Mouse (Mus musculus): ENCODE data around the gene Psma1.

DNA sequence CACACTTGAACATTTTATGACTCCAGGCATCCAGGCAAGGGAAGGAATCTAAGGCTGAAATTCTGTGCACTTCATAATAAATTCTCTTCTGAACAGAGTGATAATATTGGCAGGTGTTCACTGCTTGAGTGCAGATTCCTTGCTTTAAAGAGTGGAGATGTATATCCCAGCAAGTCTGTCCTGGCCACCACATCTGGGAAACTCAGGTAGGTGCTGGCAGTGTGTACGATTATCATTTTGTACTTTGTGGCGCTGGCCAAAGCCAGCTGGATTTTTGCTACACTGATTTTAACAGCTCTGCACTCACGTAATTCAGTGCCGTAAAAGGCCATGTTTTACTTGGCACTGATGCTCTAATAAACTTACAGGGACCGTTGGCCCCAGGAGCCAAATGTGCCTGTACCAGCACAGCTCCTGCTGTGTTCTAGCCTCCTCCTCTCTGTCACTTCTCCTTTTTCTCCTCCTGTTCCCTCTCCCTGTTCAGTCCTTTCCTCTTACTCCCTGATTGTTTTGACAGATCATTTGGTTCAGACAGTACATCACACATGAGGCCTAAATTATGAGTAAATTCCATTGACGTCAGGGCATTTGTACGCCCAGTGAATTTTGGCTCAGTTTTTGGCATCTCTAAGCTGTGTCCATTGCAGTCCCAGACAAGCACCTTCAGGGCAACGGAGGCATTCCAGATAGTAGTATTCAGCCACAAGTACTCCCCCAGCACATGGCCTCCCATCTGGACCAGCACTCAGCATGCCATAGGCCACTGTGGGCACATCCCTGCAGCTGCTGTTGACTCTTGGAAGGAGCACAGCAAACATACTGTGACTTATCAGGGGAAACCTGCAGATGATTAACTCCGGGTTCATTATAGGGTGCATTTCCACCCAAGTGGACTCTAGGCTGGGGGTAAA, 46.9 kb upstream of the Psma1 start:
- TF ChIP-seq CTCF (IDR thresholded peaks at IDR 0.05; ENCODE audit: borderline replicate concordance, extremely low read depth, insufficient read depth, insufficient read length), result no peak
- no peak for TF ChIP-seq POLR2A (IDR thresholded peaks at IDR 0.05; ENCODE audit: borderline replicate concordance, extremely low read depth, insufficient read depth, insufficient read length, poor library complexity, severe bottlenecking)
